Mouse (Mus musculus) frontal cortex, adult 2 months (tissue): ENCODE data around the gene Fopnl. TPM values are rescaled to one million over a fixed set of nuclear protein-coding genes. Genes with fewer than 3 reads are reported as not detected.
A peak's percentile ranks its signal among the peaks of the same experiment; 100 is the strongest.

Experiments
- DNase-seq, 2 experiments: peaks; one replicate each; pipeline ENCODE4 v3.0.0; 2022; ENCODE audit warnings: low spot score in 1 of 2; ENCODE audit errors: extremely low spot score in 1 of 2
- polyA plus RNA-seq: library from polyadenylated mRNA; depleted of rRNA; stranded (reverse); fragments of >200 nt; gene quantifications from 2 replicates; pipeline ENCODE4 v1.2.3, GENCODE M21; 2012

The Fopnl gene
- polyA plus RNA-seq, 1 experiment: 75.0 TPM

DNA sequence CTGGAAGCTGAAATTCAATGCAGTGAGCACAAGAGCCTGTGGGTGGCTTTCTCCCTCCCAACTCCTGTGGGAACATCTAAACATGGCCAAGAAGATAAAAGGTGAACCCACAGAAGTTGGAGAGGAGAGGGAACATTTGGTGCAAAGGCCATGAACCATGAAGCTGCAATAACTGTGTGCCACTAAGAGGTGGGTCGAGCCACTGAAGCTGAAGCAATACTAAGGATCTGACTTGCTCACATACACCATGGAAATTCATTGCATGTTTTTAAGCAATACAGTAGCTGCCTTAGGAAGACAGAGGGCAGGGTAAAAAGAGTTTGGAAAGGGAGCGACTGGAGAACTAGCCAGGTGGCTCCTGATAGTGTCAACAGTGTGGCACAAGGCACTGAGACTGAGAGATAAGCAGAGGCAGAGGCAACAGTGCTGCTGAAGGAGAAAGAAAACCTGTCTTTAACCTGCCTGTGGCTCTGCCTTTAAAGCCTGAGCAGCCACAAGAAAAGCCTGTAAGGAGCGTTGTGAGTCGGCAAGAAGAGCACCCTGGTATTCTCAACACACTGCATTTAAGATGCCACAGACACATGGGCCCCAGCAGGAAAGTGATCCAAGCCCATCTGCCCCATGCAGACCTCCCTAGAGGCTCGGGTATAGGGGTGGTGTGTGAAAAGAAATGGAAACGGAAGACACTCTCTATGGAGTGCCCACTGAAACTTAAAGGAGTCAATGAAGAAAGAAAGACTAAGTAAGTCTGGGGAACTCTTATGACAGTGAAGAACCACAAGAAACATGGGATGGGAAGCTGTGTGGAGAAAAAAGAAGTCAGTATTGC is 8.7 kb downstream of the Fopnl start:
- DNase-seq: no peak

DNA sequence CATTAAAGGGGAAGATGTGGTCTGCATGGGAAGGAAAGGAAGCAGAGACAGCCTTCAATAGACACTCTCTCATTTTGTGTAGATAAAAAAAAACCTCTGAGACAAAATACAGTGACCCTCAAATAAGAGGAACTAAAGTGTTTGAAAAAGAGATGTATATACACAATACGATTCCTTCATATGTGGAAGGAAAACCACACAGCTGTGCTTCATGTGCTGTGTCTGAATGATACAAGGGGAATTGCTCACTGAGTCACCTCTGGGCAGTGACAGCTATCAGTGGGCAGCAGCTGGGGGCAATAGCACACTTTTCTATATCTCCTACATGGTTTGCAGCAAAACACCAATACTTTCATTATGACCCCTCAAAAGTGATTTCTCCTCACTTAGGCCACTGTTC is 9.8 kb downstream of the Fopnl start:
- DNase-seq: no peak

DNA sequence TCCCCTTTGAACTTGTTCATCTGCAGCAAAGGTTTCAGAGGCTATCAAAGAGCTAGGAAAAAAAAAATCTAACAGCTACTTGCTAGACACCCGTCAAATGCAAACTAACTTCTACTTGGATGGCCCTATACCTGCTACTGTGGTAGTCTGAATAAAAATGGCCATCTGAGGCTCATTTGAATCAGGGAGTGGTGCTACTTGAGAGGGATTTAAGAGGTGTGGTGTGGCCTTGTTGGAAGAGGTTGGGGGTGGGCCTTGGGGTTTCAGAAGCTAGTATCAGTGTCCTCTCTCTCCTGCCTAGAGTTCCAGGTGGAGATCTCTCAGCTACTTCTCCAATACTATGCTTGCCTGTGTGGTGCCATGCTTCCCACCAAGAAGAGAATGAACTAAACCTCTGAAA is 10.8 kb downstream of the Fopnl start:
- no peak for DNase-seq

DNA sequence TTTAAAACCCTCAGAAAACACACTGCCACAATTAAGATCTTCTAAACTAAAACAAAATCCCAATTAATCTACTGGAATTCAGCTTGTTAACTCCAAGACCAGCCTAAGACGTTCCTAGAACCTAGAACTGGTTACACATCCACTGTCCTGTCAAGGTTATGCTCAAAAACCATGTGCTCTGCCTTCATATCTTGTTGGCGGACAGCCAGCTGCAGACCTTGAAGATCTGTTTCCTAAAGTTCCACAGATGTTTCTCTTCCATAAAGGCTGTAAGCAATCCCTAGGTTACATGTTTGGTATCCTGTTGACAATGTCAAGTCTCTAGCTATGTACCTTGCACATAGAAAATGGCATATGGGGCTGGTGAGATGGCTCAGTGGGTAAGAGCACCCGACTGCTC is 12.4 kb downstream of the Fopnl start:
- no peak for DNase-seq

DNA sequence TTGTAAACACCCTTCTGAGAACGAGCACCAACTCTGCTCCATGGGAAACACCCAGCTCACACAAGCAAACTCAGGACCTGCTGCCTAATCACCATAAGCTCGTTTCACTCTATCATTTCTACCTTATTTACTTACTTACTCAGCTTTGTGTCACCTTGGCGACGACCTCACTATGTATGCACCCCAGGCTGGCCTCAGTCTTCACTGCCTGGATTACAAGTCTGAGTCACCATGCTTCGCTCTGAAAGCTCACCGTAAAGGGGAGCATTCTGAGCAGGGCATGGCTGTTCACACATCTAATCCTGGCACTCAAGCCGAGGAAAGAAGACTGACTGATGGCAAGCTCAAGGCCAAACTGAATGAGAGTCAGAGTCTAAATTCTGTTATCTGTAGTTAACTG is 13.5 kb downstream of the Fopnl start:
- DNase-seq: no peak

DNA sequence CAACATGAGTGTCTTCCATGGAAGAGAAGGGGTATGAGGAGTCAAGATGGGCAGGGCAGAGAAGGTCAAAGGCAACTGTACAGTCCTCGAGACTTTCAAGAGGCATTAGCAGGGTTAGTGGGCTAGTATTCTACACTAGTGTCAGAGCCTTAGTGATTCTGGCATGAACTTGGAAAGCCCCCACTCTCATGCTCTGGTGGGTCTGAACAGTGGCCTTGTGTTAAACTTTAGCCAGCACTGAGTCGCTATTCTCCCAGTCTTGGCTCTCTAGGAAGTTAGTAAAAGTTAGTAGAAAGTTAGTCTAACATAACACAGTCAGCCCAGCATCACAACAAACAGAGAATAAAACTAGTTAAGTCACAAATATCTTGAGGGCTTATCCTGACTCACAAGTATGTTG is 14.1 kb downstream of the Fopnl start:
- DNase-seq: no peak

DNA sequence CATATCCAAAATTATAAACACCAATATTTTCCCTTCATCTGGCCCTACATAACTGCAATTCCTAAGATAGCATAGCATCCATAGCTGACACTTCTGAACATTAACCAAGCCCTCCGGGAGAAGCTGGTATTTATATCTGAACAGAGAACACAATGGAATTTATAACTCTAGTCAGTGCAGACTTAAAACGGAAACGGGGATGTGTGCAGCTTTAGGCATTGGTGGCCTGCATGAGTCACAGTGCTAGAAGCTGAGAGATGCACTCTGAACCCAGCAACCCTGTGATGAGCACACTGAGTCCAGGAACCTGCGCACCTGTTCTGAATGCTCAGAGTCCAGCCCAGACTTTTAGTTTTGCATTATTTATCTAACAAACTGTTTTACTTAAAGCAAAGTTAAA is 18.7 kb downstream of the Fopnl start:
- peak in 1 of 2 experiments; percentile 15 for DNase-seq

DNA sequence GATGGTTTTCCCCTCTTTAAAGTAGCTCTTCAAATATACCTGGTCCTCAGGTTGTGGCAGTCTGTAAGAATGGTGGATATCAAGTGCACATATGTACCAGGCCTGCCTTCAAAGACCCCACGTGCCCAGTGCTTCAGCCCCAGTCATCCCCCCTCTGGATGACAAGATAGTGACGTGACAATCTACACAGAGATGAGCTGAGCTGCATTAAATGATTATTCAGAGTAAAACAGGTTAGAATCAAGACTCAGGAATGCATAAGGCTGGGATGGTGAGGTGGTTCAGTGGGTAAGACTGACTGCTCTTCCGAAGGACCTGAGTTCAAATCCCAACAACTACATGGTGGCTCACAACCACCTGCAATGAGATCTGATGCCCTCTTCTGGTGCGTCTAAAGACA is 19.5 kb downstream of the Fopnl start:
- no peak for DNase-seq

DNA sequence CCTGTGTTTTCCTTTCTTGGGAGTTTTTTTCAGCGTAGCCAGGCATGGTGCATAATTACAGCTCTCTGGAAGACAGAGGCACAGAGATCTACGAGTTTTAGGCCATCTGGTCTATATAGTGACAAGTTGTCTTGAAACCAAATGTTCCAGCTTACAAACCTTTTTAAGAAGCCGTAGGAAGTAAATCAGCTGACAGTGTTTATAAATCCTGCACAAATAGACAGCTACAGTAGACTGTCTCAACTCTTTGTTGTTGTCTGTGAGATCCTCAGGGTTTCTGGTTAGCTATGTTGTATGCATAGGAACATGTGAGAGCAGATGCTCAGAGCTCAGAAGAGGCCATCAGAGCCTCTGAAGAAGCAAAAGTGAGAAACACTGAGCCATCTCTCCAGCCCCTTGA is 20.1 kb downstream of the Fopnl start:
- peak in 1 of 2 experiments; percentile 25 for DNase-seq

DNA sequence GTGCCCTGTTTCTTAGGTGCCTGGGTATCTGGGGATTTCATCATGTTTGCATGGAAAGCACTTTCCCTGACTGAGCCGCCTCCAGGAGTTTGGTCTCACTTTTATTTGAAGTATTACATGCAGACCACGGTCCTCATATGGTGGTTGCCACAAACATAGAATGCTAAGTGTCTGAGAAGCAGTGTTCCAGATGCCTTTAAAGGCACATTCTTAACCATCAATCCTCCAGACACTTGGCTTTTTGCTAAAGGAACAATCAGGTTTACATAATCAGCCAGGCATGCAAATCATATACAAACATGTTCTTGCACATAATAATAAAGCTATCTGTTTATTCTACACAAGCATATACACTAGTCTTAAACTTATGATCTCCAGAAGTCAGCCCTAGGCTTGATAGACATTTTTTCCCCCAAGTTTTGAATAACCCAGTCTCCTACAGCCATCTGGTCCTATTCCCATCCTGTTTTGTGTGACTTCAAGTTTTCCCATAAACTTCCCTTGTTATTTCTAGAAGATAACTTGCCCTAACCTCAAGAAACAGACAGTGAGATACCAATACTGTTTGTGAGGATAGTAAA is 20.6 kb downstream of the Fopnl start:
- DNase-seq: no peak

DNA sequence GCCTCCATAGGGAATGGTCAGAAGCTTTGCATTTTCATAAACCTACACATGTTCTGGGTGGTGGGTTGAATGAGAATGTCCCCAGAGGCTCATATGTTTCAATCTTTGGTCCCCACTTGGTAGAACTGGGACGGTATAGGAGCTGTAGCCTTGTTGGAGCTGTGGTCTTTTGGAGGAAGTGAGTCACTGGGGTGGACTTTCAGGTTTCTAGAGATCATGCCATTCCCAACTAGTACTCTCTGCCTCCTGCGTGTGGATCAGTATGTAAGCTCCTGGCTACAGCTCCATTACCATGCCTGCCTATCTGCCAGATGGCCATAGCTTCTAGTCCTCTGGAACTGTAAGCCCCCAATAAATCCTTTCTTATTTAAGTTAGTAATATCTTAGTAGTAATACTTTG is 21.9 kb downstream of the Fopnl start:
- no peak for DNase-seq

DNA sequence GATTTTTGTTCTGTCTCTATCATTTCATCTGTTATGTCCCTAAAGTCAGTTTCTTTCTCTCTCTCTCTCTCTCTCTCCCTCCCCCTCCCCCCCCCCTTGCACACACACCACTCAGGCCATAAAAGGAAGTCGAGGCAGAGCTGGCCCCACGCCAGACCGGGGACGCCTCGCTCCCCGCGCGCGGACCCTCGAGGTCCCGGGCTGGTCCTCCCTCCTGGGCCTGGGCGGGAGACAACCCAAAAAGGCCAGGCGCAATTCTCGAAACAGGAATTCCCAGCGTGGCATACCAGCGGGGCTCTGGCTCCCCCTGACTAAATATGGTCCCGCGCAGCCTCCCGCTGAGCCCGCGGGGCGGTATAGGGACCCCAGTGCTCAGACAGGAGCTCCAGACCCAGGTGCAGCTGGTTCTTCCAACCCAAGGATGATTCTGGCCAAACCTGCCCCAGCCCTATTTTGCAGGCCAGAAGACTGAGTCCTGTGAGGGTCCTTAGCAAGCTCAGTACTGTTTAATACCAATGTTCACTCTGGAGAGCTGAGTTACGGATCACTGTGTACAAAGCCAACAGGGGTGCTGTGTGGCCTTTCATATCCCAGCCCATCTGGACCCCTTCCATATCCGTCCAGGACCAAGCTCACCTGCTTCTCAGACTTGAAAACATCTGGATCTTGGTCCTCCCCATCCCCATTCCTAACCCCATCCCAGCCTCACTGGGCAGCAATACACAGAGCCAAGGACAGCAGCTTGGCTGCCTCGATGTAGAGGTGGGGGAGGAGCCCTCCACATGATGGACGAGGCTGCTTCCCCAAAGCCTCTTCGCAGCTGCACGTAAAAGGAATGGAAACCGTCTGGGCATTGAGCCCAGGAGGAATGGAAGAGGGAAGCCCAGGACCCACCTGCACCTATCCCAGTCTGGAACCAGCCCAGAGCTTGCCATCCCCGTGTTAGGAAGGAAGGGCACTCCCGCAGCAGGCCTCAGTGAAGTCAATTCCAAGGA is 24.7 kb downstream of the Fopnl start:
- no peak for DNase-seq

DNA sequence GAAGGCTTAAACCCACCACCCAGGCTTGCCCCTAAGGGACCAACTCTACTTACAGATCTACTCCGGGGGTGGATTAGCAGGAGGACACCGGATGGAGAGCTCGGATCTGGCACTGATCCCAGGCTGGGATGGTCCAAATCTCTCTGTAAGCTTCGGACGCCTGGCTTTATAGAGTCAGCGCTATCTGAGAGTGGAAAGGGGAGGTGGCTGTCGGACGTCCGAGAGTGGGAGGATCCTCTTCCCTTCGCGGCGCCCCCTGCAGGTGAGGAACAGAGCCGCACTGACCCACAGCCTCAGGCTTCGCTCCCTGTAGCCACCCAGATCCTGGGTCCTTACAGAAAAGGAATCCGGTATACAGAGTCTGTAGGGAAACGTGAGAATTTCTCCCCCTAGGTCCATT is 26.0 kb downstream of the Fopnl start, which contains the start of gene Myh11:
Gene Myh11, minus strand, starts transcription at position 150 of the 400 bp plus-strand sequence.
- peak in 1 of 2 experiments; percentile 18 for DNase-seq

DNA sequence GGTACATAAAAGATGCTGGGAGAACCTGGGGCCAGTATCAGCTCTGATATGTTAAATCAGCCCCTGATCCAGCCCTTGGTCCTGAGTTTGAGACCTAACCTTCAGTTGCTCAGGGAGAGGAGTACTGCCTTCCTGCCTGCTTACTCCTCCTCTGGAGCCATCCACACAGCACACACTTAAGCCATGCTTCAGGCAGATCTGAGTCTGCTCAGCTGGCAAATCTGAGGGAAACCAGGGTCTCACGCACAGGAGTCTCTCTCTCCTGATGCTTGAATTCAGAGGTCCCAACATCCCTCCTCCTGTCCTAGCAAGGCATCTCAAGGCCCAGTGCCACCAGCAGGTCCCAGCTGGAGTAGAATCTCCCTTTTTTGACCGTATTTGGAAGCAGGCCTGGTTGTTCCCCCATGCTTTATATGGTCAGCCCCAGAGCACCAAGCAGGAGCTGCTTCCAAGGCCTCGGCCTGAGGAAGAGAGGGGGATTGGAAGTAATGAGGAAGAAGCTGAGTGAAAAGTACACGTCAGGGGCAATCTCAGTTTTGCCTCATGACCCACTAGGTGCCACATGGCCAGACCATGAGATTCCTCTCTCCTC is 44.7 kb downstream of the Fopnl start:
- DNase-seq: no peak

DNA sequence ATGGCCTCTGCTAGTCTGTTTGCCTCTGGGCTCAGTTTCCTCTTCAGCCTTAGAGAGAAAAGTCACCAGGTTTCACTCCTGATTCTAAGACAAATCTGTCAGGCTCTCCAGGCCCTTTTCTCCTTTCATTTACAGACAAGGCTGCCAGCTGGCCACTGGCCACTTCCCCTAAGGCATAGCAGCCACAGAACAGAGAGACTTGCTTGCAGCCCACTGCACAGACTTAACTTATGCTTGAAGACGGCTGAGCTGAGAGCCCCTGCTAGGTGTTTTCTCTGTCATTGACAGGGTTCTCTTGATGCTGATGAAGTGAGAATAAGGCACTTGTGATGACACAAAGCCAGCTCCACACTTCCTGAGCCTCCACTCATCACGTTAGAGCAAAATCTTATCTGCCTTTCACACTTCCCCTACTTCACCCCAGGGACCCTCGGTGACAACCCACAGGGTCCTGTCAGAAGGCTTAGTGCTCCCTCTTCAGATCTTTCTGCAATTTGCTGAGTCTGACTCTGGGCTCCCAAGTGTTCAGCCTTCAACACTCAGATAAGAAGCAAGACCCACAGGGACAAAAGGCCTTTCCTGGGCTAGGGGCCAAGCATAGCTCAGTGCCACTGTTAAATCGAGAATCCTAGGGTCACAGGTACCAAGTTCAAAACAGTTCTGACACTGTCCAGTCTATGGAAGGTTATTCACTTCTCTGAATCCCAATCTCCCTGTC is 51.8 kb downstream of the Fopnl start:
- DNase-seq: no peak

DNA sequence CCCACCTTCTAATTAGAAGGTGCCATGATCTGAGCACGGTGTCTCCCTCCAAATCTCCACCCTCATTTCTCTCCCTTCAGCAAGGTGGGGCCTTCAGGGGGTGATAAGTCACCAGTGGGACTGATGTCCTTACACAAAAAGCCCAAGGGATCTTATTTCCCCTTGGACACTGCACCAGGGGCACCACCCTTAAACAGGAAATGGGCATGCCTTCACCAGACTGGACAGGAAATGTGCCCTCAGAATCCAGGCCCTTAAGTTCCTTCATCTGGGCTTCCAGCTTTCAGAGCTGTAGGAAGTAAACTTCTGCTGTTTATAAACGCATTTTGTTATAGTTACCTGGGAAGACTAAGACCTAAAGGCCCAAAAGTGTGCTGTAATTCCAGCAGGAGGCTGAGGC is 52.7 kb downstream of the Fopnl start:
- no peak for DNase-seq

DNA sequence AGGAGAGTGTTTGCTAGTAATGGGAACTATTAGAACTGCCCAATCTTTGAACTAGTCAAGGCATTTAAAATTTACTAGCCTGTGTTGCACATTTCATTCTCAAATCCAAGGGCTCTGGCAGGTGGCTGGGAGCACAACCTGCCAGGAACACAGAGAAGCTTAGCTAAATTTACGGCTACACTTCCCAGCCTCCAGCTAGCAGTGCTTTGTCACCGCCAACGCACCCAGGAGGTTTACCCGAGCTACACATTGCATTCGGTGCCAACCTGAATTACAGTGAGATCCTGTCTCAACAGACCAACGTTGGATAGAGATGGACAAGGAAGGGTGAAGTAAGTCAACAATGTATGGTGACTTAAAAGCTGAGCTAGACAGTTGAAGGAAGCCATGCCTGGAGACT is 54.0 kb downstream of the Fopnl start:
- DNase-seq: no peak

DNA sequence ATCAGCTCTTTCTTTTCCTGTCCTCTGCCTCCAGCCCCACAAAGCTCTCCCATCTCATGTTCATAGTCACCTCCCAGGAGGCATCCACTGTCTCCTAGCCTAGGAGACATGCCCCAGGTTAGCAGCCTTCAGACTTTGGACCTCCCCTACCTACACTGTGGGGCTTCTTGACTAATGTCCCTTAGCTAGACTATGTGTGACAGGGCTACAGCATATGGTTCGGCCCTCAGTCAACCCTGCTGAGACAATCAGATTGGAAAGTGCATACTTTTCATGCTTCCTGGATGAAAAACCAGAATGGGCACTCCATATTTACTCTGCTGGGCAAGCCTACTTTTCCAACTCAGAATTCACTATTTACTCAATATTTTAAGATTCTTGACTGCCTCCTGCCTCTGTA is 54.8 kb downstream of the Fopnl start:
- DNase-seq: no peak

DNA sequence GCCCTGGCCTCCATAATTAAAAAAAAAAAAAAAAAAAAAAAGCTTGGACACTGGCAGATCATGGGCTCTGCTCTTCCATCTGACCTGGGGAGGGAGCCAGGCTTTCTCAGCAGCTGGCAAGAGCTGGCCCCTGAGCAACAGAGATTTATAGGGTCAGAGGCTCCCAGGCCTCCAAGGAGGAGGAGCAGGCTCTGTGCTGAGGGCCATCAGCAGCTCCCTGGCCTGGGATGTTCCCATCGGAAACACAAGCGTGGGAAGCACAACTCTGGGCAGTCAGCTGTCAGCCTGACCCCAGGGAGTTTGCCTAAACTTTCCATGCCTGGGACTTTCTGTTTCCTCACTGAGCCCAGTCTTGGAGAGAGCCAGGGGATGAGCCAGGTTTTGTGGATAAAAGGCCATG is 58.3 kb downstream of the Fopnl start:
- no peak for DNase-seq

DNA sequence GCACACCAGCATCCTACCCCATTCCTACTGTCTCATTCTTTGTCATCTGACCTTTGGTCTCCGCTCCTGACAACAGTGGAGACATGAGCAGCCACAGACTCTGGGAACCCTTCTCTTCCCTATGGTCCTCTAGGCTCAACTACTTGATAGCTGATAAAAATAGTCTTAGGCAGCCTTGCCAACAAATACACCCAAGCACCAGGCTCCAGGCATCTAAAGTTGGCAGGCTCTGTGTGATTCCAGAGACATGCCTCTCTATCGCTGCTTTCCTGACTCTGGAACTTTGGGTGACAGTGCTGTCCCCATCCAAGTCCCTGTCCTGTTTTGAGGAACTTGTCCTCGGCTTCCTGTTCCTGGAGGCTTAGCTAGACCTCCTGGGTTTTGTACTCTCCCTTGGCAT is 63.6 kb downstream of the Fopnl start:
- DNase-seq: no peak
